Mouse (Mus musculus) spleen, adult 2 months (tissue): Measurements from ENCODE around the gene Car5a. TPM values are rescaled to one million over a fixed set of nuclear protein-coding genes. Genes with fewer than 3 reads are reported as not detected.

Experiments used
- DNase-seq, 2 experiments: peaks; one replicate each; pipeline versions ENCODE4 v3.0.0 to v3.0.0-alpha.2; 2012 to 2021; ENCODE audit warnings: low spot score in 2 of 2, low read depth in 1 of 2
- H3K27ac ChIP-seq: fragments of 200-500 bp; 2 replicates; pipeline ENCODE4 v1.5.1; 2012; ENCODE audit warnings: low read length, inconsistent platforms; ENCODE audit not compliant: insufficient read depth
- H3K27me3 ChIP-seq: fragments of 200-500 bp; 2 replicates; pipeline ENCODE4 v1.6.1; 2012; ENCODE audit warnings: mild to moderate bottlenecking, moderate library complexity, low read length, inconsistent platforms; ENCODE audit not compliant: control insufficient read depth, insufficient read depth
- H3K36me3 ChIP-seq: fragments of 200-500 bp; 2 replicates; pipeline ENCODE4 v1.6.1; 2012; ENCODE audit warnings: mild to moderate bottlenecking, low read length, inconsistent platforms; ENCODE audit not compliant: control insufficient read depth, insufficient read depth
- H3K4me1 ChIP-seq: fragments of 200-500 bp; 2 replicates; pipeline ENCODE4 v1.6.1; 2011; ENCODE audit warnings: inconsistent platforms; ENCODE audit not compliant: control insufficient read depth, insufficient read depth, insufficient read length
- H3K4me3 ChIP-seq: fragments of 200-500 bp; 2 replicates; pipeline ENCODE4 v1.5.1; 2011; ENCODE audit warnings: mild to moderate bottlenecking, inconsistent platforms; ENCODE audit not compliant: insufficient read depth, insufficient read length; ENCODE audit errors: extremely low read depth
- CTCF ChIP-seq: fragments of 200-500 bp; IDR thresholded peaks from 2 replicates; pipeline ENCODE4 v1.5.1; 2011; ENCODE audit warnings: mild to moderate bottlenecking, inconsistent platforms; ENCODE audit not compliant: insufficient read depth, insufficient read length, insufficient replicate concordance; ENCODE audit errors: extremely low read depth
- POLR2A ChIP-seq: fragments of 200-500 bp; IDR thresholded peaks from 2 replicates; pipeline ENCODE4 v1.6.1; 2011; ENCODE audit warnings: low read depth, low read length, inconsistent platforms
- WGBS: fragments of 180-500 bp; shearing (Covaris S2); methylation state at CpG from one replicate; pipeline ENCODE4 v1.1.7; 2018; 5-methylcytosine and 5-hydroxymethylcytosine counted together
- polyA plus RNA-seq: library from polyadenylated mRNA; depleted of rRNA; stranded (reverse); fragments of >200 nt; gene quantifications from 2 replicates; pipeline ENCODE4 v1.2.3, GENCODE M21; 2012

Gene Car5a
- polyA plus RNA-seq, 1 experiment, result 0.08 TPM

GRCm38 (mm10) chr8:121949941-121950748 is 5.4 kb upstream of the Car5a start:
- Histone ChIP-seq H3K4me1 (peaks cover 25% of the 10 kb centered on the region; the same call in 1 of the 2 replicates), H3K36me3 (peaks cover 3% of the 10 kb centered on the region; the same call in 1 of the 2 replicates), H3K27me3 (no peaks in the 10 kb centered on the region), H3K27ac (peak overlapping the region; percentile 95), H3K4me3 (peak overlapping the region; percentile 90)
- under 1% methylated on average over 64 of the region's 66 CpGs for WGBS
- TF ChIP-seq CTCF, result no peak
- peak; percentile 77 for TF ChIP-seq POLR2A
- peak; percentile 98 for DNase-seq

- no peaks in the 10 kb centered on the region for H3K27me3 ChIP-seq
- H3K4me3 ChIP-seq, result peak within 1 kb of the TSS; percentile 90
- DNase-seq, result no peak
- H3K4me1 ChIP-seq, result peaks cover 23% of the 10 kb centered on the region; the same call in 1 of the 2 replicates
- 0 out of 2 replicates have a peak, but pooled peaks cover 2% of the 10 kb centered on the region for H3K36me3 ChIP-seq
- peak within 1 kb of the TSS; percentile 95 for H3K27ac ChIP-seq
- no peak for TF ChIP-seq POLR2A
- no peak for TF ChIP-seq CTCF
- WGBS, result 42% methylated on average over 6 of the region's 6 CpGs
These were observed 4.6 kb upstream of the Car5a start, which contains the start of gene Banp for GRCm38 (mm10) chr8:121949222-121949800. Gene Banp (plus strand): TSS chr8:121949750.

- peak overlapping the region; percentile 42; the same call in 1 of the 2 replicates for H3K27ac ChIP-seq
- H3K4me1 ChIP-seq, result peaks cover 20% of the 10 kb centered on the region; the same call in 1 of the 2 replicates
- 53% methylated on average over 19 of the region's 19 CpGs for WGBS
- TF ChIP-seq CTCF, result no peak
- no peak for TF ChIP-seq POLR2A
- peak overlapping the region; percentile 63 for H3K4me3 ChIP-seq
- H3K27me3 ChIP-seq, result no peaks in the 10 kb centered on the region
- no peaks in the 10 kb centered on the region for H3K36me3 ChIP-seq
- DNase-seq, result peak in 1 of 2 experiments; percentile 14
These were observed 3.8 kb upstream of the Car5a start for GRCm38 (mm10) chr8:121948321-121949145.

- peaks cover 18% of the 10 kb centered on the region; the same call in 1 of the 2 replicates for H3K4me1 ChIP-seq
- peak overlapping the region; percentile 41; the same call in 1 of the 2 replicates for H3K27ac ChIP-seq
- 1% methylated on average over 18 of the region's 18 CpGs for WGBS
- H3K27me3 ChIP-seq, result no peaks in the 10 kb centered on the region
- TF ChIP-seq POLR2A, result no peak
- no peak for TF ChIP-seq CTCF
- no peaks in the 10 kb centered on the region for H3K36me3 ChIP-seq
- peak; percentile 45 to 82 for DNase-seq
- H3K4me3 ChIP-seq, result peak overlapping the region; percentile 63
These were observed 3.0 kb upstream of the Car5a start for GRCm38 (mm10) chr8:121947753-121948141.

GRCm38 (mm10) chr8:121947047-121947752 is 2.5 kb upstream of the Car5a start:
- Histone ChIP-seq H3K36me3 (no peaks in the 10 kb centered on the region), H3K27me3 (no peaks in the 10 kb centered on the region), H3K4me1 (peaks cover 13% of the 10 kb centered on the region; the same call in 1 of the 2 replicates), H3K27ac (peak overlapping the region; percentile 41; the same call in 1 of the 2 replicates), H3K4me3 (peak overlapping the region; percentile 63; the same call in 1 of the 2 replicates)
- TF ChIP-seq POLR2A (no peak), CTCF (no peak)
- WGBS, result 44% methylated on average over 19 of the region's 19 CpGs
- no peak for DNase-seq

GRCm38 (mm10) chr8:121946351-121946750 is 1.6 kb upstream of the Car5a start:
- Histone ChIP-seq H3K27me3 (no peaks in the 10 kb centered on the region), H3K27ac (no peak overlapping the region), H3K36me3 (no peaks in the 10 kb centered on the region), H3K4me1 (peaks cover 12% of the 10 kb centered on the region; the same call in 1 of the 2 replicates), H3K4me3 (no peak overlapping the region)
- DNase-seq, result no peak
- 90% methylated on average over 7 of the region's 7 CpGs for WGBS
- TF ChIP-seq CTCF (no peak), POLR2A (no peak)
